Mouse (Mus musculus): ENCODE data around the gene St6galnac3. TPM values are rescaled to one million over a fixed set of nuclear protein-coding genes. Genes with fewer than 3 reads are reported as not detected.

The St6galnac3 gene
- polyA plus RNA-seq, 1 experiment = not detected

- TF ChIP-seq POLR2A (IDR thresholded peaks at IDR 0.05; ENCODE audit: borderline replicate concordance, low read depth, low read length) = no peak
- TF ChIP-seq CTCF (IDR thresholded peaks at IDR 0.05; ENCODE audit: low read depth, low read length) = no peak
- H3K4me3 ChIP-seq (ENCODE audit: insufficient read depth, low read length) = no peak overlapping the region
- H3K4me1 ChIP-seq (ENCODE audit: control insufficient read depth, insufficient read depth, low read length) = no peaks in the 10 kb centered on the region
- no peak overlapping the region for H3K27ac ChIP-seq (ENCODE audit: insufficient read depth, low read depth, low read length)
Observed at GRCm38 (mm10) chr3:153419331-153419730, 305.6 kb downstream of the St6galnac3 start.

- no peaks in the 10 kb centered on the region for H3K4me1 ChIP-seq (ENCODE audit: control insufficient read depth, insufficient read depth, low read length)
- TF ChIP-seq CTCF (IDR thresholded peaks at IDR 0.05; ENCODE audit: low read depth, low read length) = no peak
- no peak for TF ChIP-seq POLR2A (IDR thresholded peaks at IDR 0.05; ENCODE audit: borderline replicate concordance, low read depth, low read length)
- H3K4me3 ChIP-seq (ENCODE audit: insufficient read depth, low read length) = no peak overlapping the region
- no peak overlapping the region for H3K27ac ChIP-seq (ENCODE audit: insufficient read depth, low read depth, low read length)
Observed at GRCm38 (mm10) chr3:153417001-153417400, 308.0 kb downstream of the St6galnac3 start.

- H3K4me1 ChIP-seq (ENCODE audit: control insufficient read depth, insufficient read depth, low read length) = no peaks in the 10 kb centered on the region
- no peak overlapping the region for H3K27ac ChIP-seq (ENCODE audit: insufficient read depth, low read depth, low read length)
- no peak for TF ChIP-seq POLR2A (IDR thresholded peaks at IDR 0.05; ENCODE audit: borderline replicate concordance, low read depth, low read length)
- no peak for TF ChIP-seq CTCF (IDR thresholded peaks at IDR 0.05; ENCODE audit: low read depth, low read length)
- no peak overlapping the region for H3K4me3 ChIP-seq (ENCODE audit: insufficient read depth, low read length)
Observed at GRCm38 (mm10) chr3:153416383-153416782, 308.6 kb downstream of the St6galnac3 start.

GRCm38 (mm10) chr3:153414132-153414531, 310.8 kb downstream of the St6galnac3 start:
- no peak for TF ChIP-seq CTCF (IDR thresholded peaks at IDR 0.05; ENCODE audit: low read depth, low read length)
- TF ChIP-seq POLR2A (IDR thresholded peaks at IDR 0.05; ENCODE audit: borderline replicate concordance, low read depth, low read length) = no peak
- Histone ChIP-seq H3K4me1 (ENCODE audit: control insufficient read depth, insufficient read depth, low read length) (no peaks in the 10 kb centered on the region), H3K27ac (ENCODE audit: insufficient read depth, low read depth, low read length) (no peak overlapping the region), H3K4me3 (ENCODE audit: insufficient read depth, low read length) (no peak overlapping the region)

DNA sequence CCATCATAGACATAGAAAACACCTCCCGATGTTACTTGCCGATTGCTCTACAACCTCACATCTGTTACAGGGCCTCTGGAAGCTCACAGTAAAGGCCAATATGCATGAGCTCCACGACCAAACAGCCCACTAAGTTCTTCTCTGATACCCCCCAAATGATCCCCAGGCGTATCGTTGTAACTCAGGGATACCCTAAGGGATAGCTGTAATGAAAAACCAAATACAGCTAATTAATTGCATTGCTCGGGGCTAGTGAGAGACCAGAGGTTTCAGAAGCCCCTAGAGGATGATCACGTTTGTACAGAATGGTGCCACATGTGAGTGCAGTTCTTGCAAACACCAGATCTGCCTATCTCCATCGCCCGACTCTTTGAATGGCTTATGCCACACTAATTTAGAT, 315.7 kb downstream of the St6galnac3 start:
- Histone ChIP-seq H3K27ac (ENCODE audit: insufficient read depth, low read depth, low read length) (no peak overlapping the region), H3K4me1 (ENCODE audit: control insufficient read depth, insufficient read depth, low read length) (no peaks in the 10 kb centered on the region), H3K4me3 (ENCODE audit: insufficient read depth, low read length) (no peak overlapping the region)
- no peak for TF ChIP-seq CTCF (IDR thresholded peaks at IDR 0.05; ENCODE audit: low read depth, low read length)
- no peak for TF ChIP-seq POLR2A (IDR thresholded peaks at IDR 0.05; ENCODE audit: borderline replicate concordance, low read depth, low read length)

DNA sequence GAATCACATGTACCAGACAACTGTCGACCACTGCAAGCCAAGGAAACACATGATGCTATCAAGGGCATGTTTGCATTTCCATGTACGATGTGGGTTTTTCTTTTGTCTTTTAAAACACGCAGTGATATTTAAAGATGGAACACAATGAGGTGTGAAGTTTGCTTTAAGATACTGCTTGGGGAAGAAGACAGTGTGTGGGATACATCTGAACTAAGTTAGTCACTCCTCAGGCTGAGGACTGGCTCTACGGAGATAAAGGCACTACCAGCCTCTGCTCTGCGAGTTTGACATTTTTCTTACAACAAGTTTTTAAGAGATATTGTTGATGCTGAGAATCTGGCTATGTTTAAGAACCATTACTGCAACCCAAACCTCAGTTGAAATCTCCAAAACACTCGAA, 316.6 kb downstream of the St6galnac3 start:
- no peak overlapping the region for H3K27ac ChIP-seq (ENCODE audit: insufficient read depth, low read depth, low read length)
- H3K4me3 ChIP-seq (ENCODE audit: insufficient read depth, low read length) = no peak overlapping the region
- H3K4me1 ChIP-seq (ENCODE audit: control insufficient read depth, insufficient read depth, low read length) = no peaks in the 10 kb centered on the region
- TF ChIP-seq POLR2A (IDR thresholded peaks at IDR 0.05; ENCODE audit: borderline replicate concordance, low read depth, low read length) (no peak), CTCF (IDR thresholded peaks at IDR 0.05; ENCODE audit: low read depth, low read length) (no peak)

DNA sequence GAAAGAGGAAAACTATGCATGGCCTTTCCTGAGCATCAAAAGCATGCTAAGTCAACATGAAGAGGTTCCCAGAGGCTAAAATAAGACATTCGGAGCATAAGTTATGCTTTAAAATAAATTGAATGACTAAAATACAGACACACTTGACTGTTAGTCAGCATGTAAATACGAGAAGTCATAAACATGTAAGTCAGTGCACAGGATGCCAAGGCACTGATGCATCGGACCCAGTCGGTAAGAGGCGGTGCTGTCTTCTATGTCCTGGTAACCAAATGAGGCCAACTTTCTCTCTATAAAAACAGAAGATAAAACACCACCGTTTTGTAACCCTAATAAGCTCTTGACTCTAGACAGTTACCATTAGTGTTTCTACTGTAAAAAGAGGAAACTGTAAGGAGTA, 317.3 kb downstream of the St6galnac3 start:
- no peak overlapping the region for H3K27ac ChIP-seq (ENCODE audit: insufficient read depth, low read depth, low read length)
- H3K4me3 ChIP-seq (ENCODE audit: insufficient read depth, low read length) = no peak overlapping the region
- TF ChIP-seq CTCF (IDR thresholded peaks at IDR 0.05; ENCODE audit: low read depth, low read length) (no peak), POLR2A (IDR thresholded peaks at IDR 0.05; ENCODE audit: borderline replicate concordance, low read depth, low read length) (no peak)
- H3K4me1 ChIP-seq (ENCODE audit: control insufficient read depth, insufficient read depth, low read length) = no peaks in the 10 kb centered on the region

DNA sequence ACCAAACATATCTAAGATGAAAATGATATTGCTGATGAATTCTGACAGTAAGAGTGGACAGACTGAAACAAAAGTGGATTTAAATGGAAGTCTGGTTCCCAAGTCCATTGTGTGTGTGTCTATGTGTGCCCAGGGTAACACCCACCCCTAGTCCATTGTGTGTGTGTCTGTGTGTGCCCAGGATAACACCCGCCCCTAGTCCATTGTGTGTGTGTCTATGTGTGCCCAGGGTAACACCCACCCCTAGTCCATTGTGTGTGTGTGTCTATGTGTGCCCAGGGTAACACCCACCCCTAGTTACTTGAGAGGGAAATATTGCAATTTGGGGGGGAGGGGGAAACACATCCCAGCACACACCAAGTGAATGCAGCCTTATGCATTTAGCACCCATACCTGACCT, 318.1 kb downstream of the St6galnac3 start:
- Histone ChIP-seq H3K27ac (ENCODE audit: insufficient read depth, low read depth, low read length) (no peak overlapping the region), H3K4me3 (ENCODE audit: insufficient read depth, low read length) (no peak overlapping the region), H3K4me1 (ENCODE audit: control insufficient read depth, insufficient read depth, low read length) (no peaks in the 10 kb centered on the region)
- TF ChIP-seq CTCF (IDR thresholded peaks at IDR 0.05; ENCODE audit: low read depth, low read length) = no peak
- no peak for TF ChIP-seq POLR2A (IDR thresholded peaks at IDR 0.05; ENCODE audit: borderline replicate concordance, low read depth, low read length)

DNA sequence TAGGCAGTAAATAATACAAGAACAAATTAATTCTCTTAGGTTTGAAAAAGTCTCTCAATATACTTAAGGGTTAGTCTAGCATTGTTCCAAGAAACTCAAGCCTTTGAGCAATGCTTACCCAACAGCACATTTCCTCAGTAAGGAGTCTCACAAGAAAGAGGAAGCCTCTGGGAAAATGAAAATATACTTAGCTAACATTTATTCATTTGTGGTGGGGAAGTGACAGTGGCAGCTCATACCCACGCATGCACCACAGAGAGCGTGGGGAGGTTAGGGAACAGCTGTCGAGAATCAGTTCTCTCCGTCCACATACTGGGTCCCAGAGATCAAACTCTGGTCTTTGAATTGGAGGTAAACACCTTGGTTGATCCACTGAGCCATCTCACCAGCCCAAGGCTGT, 318.8 kb downstream of the St6galnac3 start:
- no peak overlapping the region for H3K27ac ChIP-seq (ENCODE audit: insufficient read depth, low read depth, low read length)
- no peak overlapping the region for H3K4me3 ChIP-seq (ENCODE audit: insufficient read depth, low read length)
- no peaks in the 10 kb centered on the region for H3K4me1 ChIP-seq (ENCODE audit: control insufficient read depth, insufficient read depth, low read length)
- TF ChIP-seq POLR2A (IDR thresholded peaks at IDR 0.05; ENCODE audit: borderline replicate concordance, low read depth, low read length) (no peak), CTCF (IDR thresholded peaks at IDR 0.05; ENCODE audit: low read depth, low read length) (no peak)

- Histone ChIP-seq H3K27ac (ENCODE audit: insufficient read depth, low read depth, low read length) (no peak overlapping the region), H3K4me3 (ENCODE audit: insufficient read depth, low read length) (no peak overlapping the region), H3K4me1 (ENCODE audit: control insufficient read depth, insufficient read depth, low read length) (no peaks in the 10 kb centered on the region)
- no peak for TF ChIP-seq POLR2A (IDR thresholded peaks at IDR 0.05; ENCODE audit: borderline replicate concordance, low read depth, low read length)
- no peak for TF ChIP-seq CTCF (IDR thresholded peaks at IDR 0.05; ENCODE audit: low read depth, low read length)
Observed at GRCm38 (mm10) chr3:153405643-153406042, 319.3 kb downstream of the St6galnac3 start.

DNA sequence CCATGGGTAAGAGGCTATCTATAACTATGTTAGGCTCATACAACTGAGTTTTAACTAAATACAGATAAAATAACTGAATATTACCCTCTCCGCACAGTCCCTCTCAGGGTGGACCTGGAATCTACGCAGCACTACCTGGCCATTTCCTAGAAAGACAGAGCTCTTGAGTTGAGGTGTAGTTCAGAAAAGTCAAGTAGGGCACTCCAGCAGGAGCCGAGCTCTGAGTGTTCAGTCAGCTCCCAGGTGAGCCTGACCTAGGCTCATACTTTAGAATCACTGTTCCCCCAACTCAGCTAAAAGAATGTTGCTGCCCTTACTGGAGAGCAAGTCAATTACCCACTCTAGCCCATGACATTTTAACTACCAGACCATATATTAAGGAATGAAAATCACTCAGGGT, 324.7 kb downstream of the St6galnac3 start:
- Histone ChIP-seq H3K4me3 (ENCODE audit: insufficient read depth, low read length) (no peak overlapping the region), H3K27ac (ENCODE audit: insufficient read depth, low read depth, low read length) (no peak overlapping the region), H3K4me1 (ENCODE audit: control insufficient read depth, insufficient read depth, low read length) (no peaks in the 10 kb centered on the region)
- TF ChIP-seq CTCF (IDR thresholded peaks at IDR 0.05; ENCODE audit: low read depth, low read length) (no peak), POLR2A (IDR thresholded peaks at IDR 0.05; ENCODE audit: borderline replicate concordance, low read depth, low read length) (no peak)
